Mouse (Mus musculus) heart, embryonic 16.5 days (tissue): ENCODE measurements around the gene Dnah7a. TPM values are rescaled to one million over a fixed set of nuclear protein-coding genes. Genes with fewer than 3 reads are reported as not detected.
A peak's percentile ranks its signal among the peaks of the same experiment; 100 is the strongest.
"Not testable (repeated sequence)": the region's sequence is repeated elsewhere in the genome, so short reads cannot be mapped to it uniquely, and the experiment has no call there.

Experiments
- ATAC-seq: fragments of 200-750 bp; cut with Nextera tagmentation; replicated peaks from 2 replicates; pipeline ENCODE4 v1.8.0; 2017; ENCODE audit warnings: moderate number of reproducible peaks; ENCODE audit not compliant: insufficient read depth, low FRiP score; ENCODE audit errors: extremely low read depth
- H3K27ac ChIP-seq: fragments of 300-500 bp; sonication (generic); 2 replicates; pipeline ENCODE4 v1.5.1; 2014; ENCODE audit warnings: mild to moderate bottlenecking, low read length, control low read depth, moderate library complexity
- H3K27me3 ChIP-seq: fragments of 300-500 bp; sonication (generic); 2 replicates; pipeline ENCODE4 v1.6.1; 2014; ENCODE audit warnings: low read length, mixed read lengths; ENCODE audit not compliant: control insufficient read depth, insufficient read depth
- H3K36me3 ChIP-seq: fragments of 300-500 bp; sonication (generic); 2 replicates; pipeline ENCODE4 v1.6.1; 2014; ENCODE audit not compliant: control insufficient read depth, insufficient read depth
- H3K4me1 ChIP-seq: fragments of 300-500 bp; sonication (generic); 2 replicates; pipeline ENCODE4 v1.6.1; 2014; ENCODE audit warnings: low read length, mixed read lengths; ENCODE audit not compliant: control insufficient read depth, insufficient read depth
- H3K4me2 ChIP-seq: fragments of 300-500 bp; sonication (generic); 2 replicates; pipeline ENCODE4 v1.6.1; 2014; ENCODE audit warnings: low read depth, mild to moderate bottlenecking, control low read depth, low read length
- H3K4me3 ChIP-seq: fragments of 300-500 bp; sonication (generic); 2 replicates; pipeline ENCODE4 v1.5.1; 2014; ENCODE audit warnings: mild to moderate bottlenecking, control low read depth, low read length
- H3K9ac ChIP-seq: fragments of 300-500 bp; sonication (generic); 2 replicates; pipeline ENCODE4 v1.6.1; 2014; ENCODE audit warnings: low read length, control low read depth
- H3K9me3 ChIP-seq: fragments of 300-500 bp; sonication (generic); replicated peaks from 2 replicates; pipeline ENCODE4 v1.6.1; 2016; ENCODE audit warnings: low read length; ENCODE audit not compliant: control insufficient read depth
- WGBS: fragments of 180-500 bp; shearing (Covaris S2); extraction: QIAGEN DNeasy Blood & Tissue Kit; methylation state at CpG from one replicate; pipeline ENCODE4 v1.1.7; 2014; 5-methylcytosine and 5-hydroxymethylcytosine counted together
- polyA plus RNA-seq: library from polyadenylated mRNA; unstranded; fragments of >200 nt; fragmentation: Nextera tagmentation; extraction: Ambion mirVana; gene quantifications from 2 replicates; pipeline ENCODE4 v1.2.1, GENCODE M21; 2015

Gene Dnah7a
- polyA plus RNA-seq, 1 experiment from 2014 or later, result 0.25 TPM

- H3K4me3 ChIP-seq, result no peak overlapping the region
- no peak for ATAC-seq
- H3K9ac ChIP-seq, result no peak overlapping the region
- 68% methylated on average over 2 of the region's 2 CpGs for WGBS
- no peak overlapping the region for H3K27ac ChIP-seq
- H3K4me2 ChIP-seq, result no peak overlapping the region
- no peaks in the 10 kb centered on the region for H3K4me1 ChIP-seq
- no peaks in the 10 kb centered on the region for H3K9me3 ChIP-seq
- H3K27me3 ChIP-seq, result no peaks in the 10 kb centered on the region
- no peaks in the 10 kb centered on the region for H3K36me3 ChIP-seq
These were observed 239.3 kb downstream of the Dnah7a start for GRCm38 (mm10) chr1:53467325-53467670.

GRCm38 (mm10) chr1:53466524-53467324 lies 239.9 kb downstream of the Dnah7a start:
- H3K36me3 ChIP-seq, ATAC-seq, H3K4me3 ChIP-seq, H3K4me2 ChIP-seq, H3K9ac ChIP-seq, H3K27me3 ChIP-seq, H3K9me3 ChIP-seq, H3K4me1 ChIP-seq, H3K27ac ChIP-seq: not testable (repeated sequence)
- 80% methylated on average over 4 of the region's 4 CpGs for whole genome bisulfite sequencing

GRCm38 (mm10) chr1:53439173-53439572 lies 267.4 kb downstream of the Dnah7a start:
- not testable (repeated sequence) for H3K27ac ChIP-seq, H3K36me3 ChIP-seq, H3K9me3 ChIP-seq, H3K4me1 ChIP-seq, H3K27me3 ChIP-seq, H3K4me3 ChIP-seq, H3K9ac ChIP-seq, H3K4me2 ChIP-seq
- peak; percentile 63 for ATAC-seq
- 17% methylated on average over 3 of the region's 3 CpGs for WGBS

- not testable (repeated sequence) for H3K4me3 ChIP-seq, H3K4me1 ChIP-seq, H3K27ac ChIP-seq, H3K9ac ChIP-seq, H3K27me3 ChIP-seq, H3K4me2 ChIP-seq, ATAC-seq, H3K9me3 ChIP-seq, H3K36me3 ChIP-seq
- WGBS, result 95% methylated on average over 2 of the region's 2 CpGs
These were observed 274.2 kb downstream of the Dnah7a start for GRCm38 (mm10) chr1:53432433-53432832.

- Histone ChIP-seq H3K9ac (no peak overlapping the region), H3K4me1 (no peaks in the 10 kb centered on the region), H3K36me3 (no peaks in the 10 kb centered on the region), H3K27ac (no peak overlapping the region), H3K27me3 (no peaks in the 10 kb centered on the region), H3K9me3 (no peaks in the 10 kb centered on the region), H3K4me3 (no peak overlapping the region), H3K4me2 (no peak overlapping the region)
- 11% methylated on average over 3 of the region's 3 CpGs for WGBS
- no peak for ATAC-seq
These were observed 300.7 kb downstream of the Dnah7a start for GRCm38 (mm10) chr1:53405803-53406325.

GRCm38 (mm10) chr1:53393936-53394760 lies 312.4 kb downstream of the Dnah7a start:
- H3K4me1 ChIP-seq, H3K27me3 ChIP-seq, ATAC-seq, H3K27ac ChIP-seq, H3K36me3 ChIP-seq, H3K9me3 ChIP-seq: not testable (repeated sequence)
- Histone ChIP-seq H3K4me2 (peak overlapping the region; percentile 63), H3K9ac (peak overlapping the region; percentile 46; the same call in 1 of the 2 replicates), H3K4me3 (peak overlapping the region; percentile 37)
- WGBS, result 21% methylated on average over 21 of the region's 21 CpGs

GRCm38 (mm10) chr1:53388762-53389161 lies 317.8 kb downstream of the Dnah7a start:
- 92% methylated on average over 13 of the region's 14 CpGs for WGBS
- no peaks in the 10 kb centered on the region for H3K36me3 ChIP-seq
- no peak overlapping the region for H3K9ac ChIP-seq
- H3K4me3 ChIP-seq, result no peak overlapping the region
- no peak overlapping the region for H3K27ac ChIP-seq
- H3K4me2 ChIP-seq, result no peak overlapping the region
- no peaks in the 10 kb centered on the region for H3K27me3 ChIP-seq
- ATAC-seq, result no peak
- H3K4me1 ChIP-seq, result no peaks in the 10 kb centered on the region
- H3K9me3 ChIP-seq, result peaks cover 7% of the 10 kb centered on the region

- no peak overlapping the region for H3K27ac ChIP-seq
- H3K27me3 ChIP-seq, result no peaks in the 10 kb centered on the region
- no peaks in the 10 kb centered on the region for H3K4me1 ChIP-seq
- H3K4me2 ChIP-seq, result no peak overlapping the region
- H3K4me3 ChIP-seq, result no peak overlapping the region
- no peaks in the 10 kb centered on the region; the same call in 1 of the 2 replicates for H3K9me3 ChIP-seq
- H3K9ac ChIP-seq, result no peak overlapping the region
- no peak for ATAC-seq
- no peaks in the 10 kb centered on the region for H3K36me3 ChIP-seq
- 78% methylated on average over 6 of the region's 6 CpGs for WGBS
These were observed 322.4 kb downstream of the Dnah7a start for GRCm38 (mm10) chr1:53384085-53384688.

- Histone ChIP-seq H3K4me3 (no peak overlapping the region), H3K36me3 (no peaks in the 10 kb centered on the region), H3K4me1 (no peaks in the 10 kb centered on the region), H3K9ac (no peak overlapping the region), H3K9me3 (no peaks in the 10 kb centered on the region), H3K27me3 (no peaks in the 10 kb centered on the region), H3K4me2 (no peak overlapping the region), H3K27ac (no peak overlapping the region)
- ATAC-seq, result no peak
- 76% methylated on average over 3 of the region's 3 CpGs for WGBS
These were observed 328.9 kb downstream of the Dnah7a start for GRCm38 (mm10) chr1:53377731-53378130.
